Mouse (Mus musculus) lung, adult 2 months (tissue): ENCODE measurements at regions not wholly inside any gene's neighbourhood (a gene's known extent, or its start where the extent isn't known, plus 50 kb on each side); places are given as distances from the start of the nearest gene placed in this dataset.

ENCODE experiments used
- CTCF ChIP-seq: fragments of 200-500 bp; IDR thresholded peaks from 2 replicates; pipeline ENCODE4 v1.5.1; 2011; ENCODE audit warnings: mild to moderate bottlenecking, low read length, control low read depth; ENCODE audit not compliant: insufficient read depth
- POLR2A ChIP-seq: fragments of 200-500 bp; IDR thresholded peaks from 2 replicates; pipeline ENCODE4 v1.6.1; 2011; ENCODE audit warnings: low read depth, mild to moderate bottlenecking, control low read depth, low read length, borderline replicate concordance; ENCODE audit errors: extremely low read depth

DNA sequence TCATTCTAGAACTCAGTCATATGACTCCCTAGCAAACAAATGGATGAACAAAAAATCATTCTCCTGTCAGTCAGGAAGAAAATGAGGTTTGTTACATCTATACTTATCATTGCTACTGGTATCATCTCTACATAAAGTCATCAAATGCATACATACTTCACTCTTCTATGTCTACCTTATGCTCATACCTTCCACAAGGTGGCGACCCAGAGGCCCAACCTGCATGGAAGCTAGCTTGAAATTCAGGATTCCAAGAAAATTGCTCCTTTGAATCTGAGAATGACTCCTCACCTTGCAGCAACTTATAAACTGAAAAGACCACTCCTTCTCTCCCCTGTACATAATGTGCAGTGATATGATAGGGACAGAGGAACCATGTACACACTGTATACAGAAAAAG, 201.6 kb downstream of the Adgra3 start:
- TF ChIP-seq CTCF (0 out of 2 replicates have a peak, but pooled peaks have one; percentile 18), POLR2A (no peak)
